In genomic region chr11:88083699-88084098, GRCm38 (mm10) we compare ENCODE assay signal across 26 mouse cellular contexts.
"Had no signal": no experiment of that assay in that cellular context is flagged by ENCODE, and none has a peak within 500 bp of the region (broad histone marks: within the 10 kb centered on the region; RNA-seq: fewer than 3 reads in every experiment).

No protein-coding gene starts in this region.

- H3K4me2 ChIP-seq: heart, embryonic 11.5 days; heart, embryonic 13.5 days; heart, embryonic 15.5 days; hindbrain, embryonic 12.5 days; hindbrain, embryonic 14.5 days; intestine, embryonic 15.5 days; limb, embryonic 12.5 days; liver, embryonic 12.5 days had no signal

- DNase-seq: gastrocnemius, postnatal 14 days; gastrocnemius, postnatal 36 days; heart, adult 11 months; heart, adult 2 months; heart, postnatal 14 days; heart, postnatal 36 days; kidney, adult 18-20 months; kidney, adult 9 months; kidney, postnatal 4 days had no signal

- ATAC-seq: hindbrain, embryonic 16.5 days; inflammation-experienced regulatory T-cells, adult 6 months; intestine, embryonic 15.5 days; intestine, postnatal 0 days; liver, embryonic 12.5 days had no signal

- H3K9me3 ChIP-seq: heart, embryonic 13.5 days; heart, embryonic 15.5 days; hindbrain, embryonic 10.5 days; hindbrain, embryonic 12.5 days; intestine, embryonic 15.5 days; limb, embryonic 10.5 days; limb, embryonic 12.5 days; liver, embryonic 12.5 days had no signal

- H3K27ac ChIP-seq: heart, adult 2 months; heart, embryonic 13.5 days; heart, embryonic 15.5 days; hindbrain, embryonic 10.5 days; hindbrain, embryonic 12.5 days; hindbrain, embryonic 14.5 days; intestine, embryonic 15.5 days; kidney, postnatal 0 days; layer of hippocampus, adult 2 months; left cerebral cortex, adult 2 months; limb, embryonic 10.5 days; limb, embryonic 12.5 days; liver, embryonic 12.5 days; liver, embryonic 14.5 days had no signal

- H3K27me3 ChIP-seq: heart, embryonic 13.5 days; heart, embryonic 15.5 days; hindbrain, embryonic 12.5 days; intestine, embryonic 15.5 days; limb, embryonic 12.5 days had no signal

- H3K9ac ChIP-seq: heart, embryonic 13.5 days; heart, embryonic 15.5 days; hindbrain, embryonic 12.5 days; hindbrain, embryonic 14.5 days; intestine, embryonic 15.5 days; limb, embryonic 12.5 days; liver, embryonic 12.5 days; liver, embryonic 14.5 days had no signal

- H3K4me3 ChIP-seq: heart, adult 2 months; heart, embryonic 13.5 days; heart, embryonic 15.5 days; hindbrain, embryonic 10.5 days; hindbrain, embryonic 12.5 days; intestine, embryonic 15.5 days; layer of hippocampus, adult 2 months; left cerebral cortex, adult 2 months; limb, embryonic 10.5 days; limb, embryonic 12.5 days; liver, embryonic 12.5 days had no signal
